Mouse (Mus musculus): ENCODE data around the gene Pyy.

DNA sequence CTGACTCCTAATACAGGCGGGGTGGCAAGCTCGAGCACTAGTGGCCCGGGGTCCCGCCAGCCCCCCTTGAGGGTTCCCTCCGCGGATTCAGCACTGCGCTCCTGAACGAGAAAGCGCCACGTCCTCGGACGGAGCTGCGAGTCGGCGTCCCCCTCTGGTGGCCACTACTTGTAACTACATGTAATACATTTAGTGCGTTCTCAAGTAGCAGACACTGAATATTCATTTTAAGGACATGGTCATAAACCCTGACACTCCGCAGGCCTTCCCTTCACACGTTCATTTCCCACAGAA is 30.8 kb upstream of the Pyy start:
- peak; percentile 96 for TF ChIP-seq CTCF (IDR thresholded peaks at IDR 0.05; ENCODE audit: borderline replicate concordance, insufficient read depth, low read length)
- TF ChIP-seq POLR2A (IDR thresholded peaks at IDR 0.05; ENCODE audit: low read depth, low read length), result no peak
